Mouse (Mus musculus): ENCODE results near the gene Pde3b. TPM values are rescaled to one million over a fixed set of nuclear protein-coding genes. Genes with fewer than 3 reads are reported as not detected.

Pde3b gene
- polyA plus RNA-seq, 1 experiment from 2014 or later = 3.9 TPM

DNA sequence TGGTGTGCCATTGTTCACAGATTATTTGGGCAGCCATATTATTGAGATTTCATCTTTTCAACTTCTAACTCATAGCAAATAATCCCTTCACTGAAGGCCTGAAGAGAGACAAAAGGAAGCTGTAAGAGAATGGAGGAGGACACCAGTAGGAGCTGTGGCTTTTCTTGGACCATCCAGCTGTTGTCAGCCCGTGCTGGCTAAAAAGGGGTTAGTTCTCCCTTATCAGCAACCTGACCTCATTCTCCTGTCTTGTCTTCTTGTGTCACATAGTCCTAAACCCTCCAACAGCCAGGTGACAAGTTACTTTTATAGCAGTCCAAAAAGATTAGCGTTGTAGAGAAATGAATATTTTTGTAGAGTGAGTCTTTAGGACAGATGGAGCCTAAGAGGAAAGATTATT lies 57.4 kb downstream of the Pde3b start:
- no peak for ATAC-seq (ENCODE audit: low read depth)
- Histone ChIP-seq H3K27me3 (ENCODE audit: control insufficient read depth, insufficient read depth, low read depth, low read length) (no peaks in the 10 kb centered on the region), H3K4me2 (ENCODE audit: low read depth, low read length) (no peak overlapping the region), H3K9ac (ENCODE audit: low read length) (no peak overlapping the region), H3K27ac (ENCODE audit: low read length) (no peak overlapping the region), H3K9me3 (ENCODE audit: control insufficient read depth, low read length) (no peaks in the 10 kb centered on the region), H3K4me3 (ENCODE audit: low read length) (no peak overlapping the region), H3K4me1 (replicated peaks; ENCODE audit: control insufficient read depth, insufficient read depth, low read length) (no peaks in the 10 kb centered on the region), H3K36me3 (ENCODE audit: control insufficient read depth, insufficient read depth, low read length) (no peaks in the 10 kb centered on the region)
- WGBS = 36% methylated on average over 2 of the region's 2 CpGs

DNA sequence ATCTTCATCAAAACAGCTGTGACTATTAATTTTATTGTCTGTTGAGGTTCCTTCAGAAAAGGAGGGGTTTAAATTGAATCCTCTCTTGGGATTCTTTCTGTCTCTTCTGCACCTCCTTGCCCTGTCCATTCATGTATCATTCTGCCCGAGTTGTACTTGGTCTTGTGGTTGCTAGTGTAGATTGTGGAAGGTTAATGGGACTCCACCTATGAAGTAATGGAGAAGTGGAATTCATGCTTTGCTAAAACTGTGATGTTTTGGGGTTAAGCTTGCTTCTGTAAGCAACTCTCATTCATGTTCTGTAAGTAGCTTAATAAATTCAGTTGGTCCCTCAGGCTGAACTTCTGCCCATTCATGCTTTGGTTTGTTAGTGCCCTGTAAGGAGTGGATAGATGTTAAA lies 59.8 kb downstream of the Pde3b start:
- no peak for ATAC-seq (ENCODE audit: low read depth)
- no peaks in the 10 kb centered on the region for H3K4me1 ChIP-seq (replicated peaks; ENCODE audit: control insufficient read depth, insufficient read depth, low read length)
- H3K9ac ChIP-seq (ENCODE audit: low read length) = no peak overlapping the region
- H3K27ac ChIP-seq (ENCODE audit: low read length) = no peak overlapping the region
- H3K9me3 ChIP-seq (ENCODE audit: control insufficient read depth, low read length) = no peaks in the 10 kb centered on the region
- no peak overlapping the region for H3K4me2 ChIP-seq (ENCODE audit: low read depth, low read length)
- no peaks in the 10 kb centered on the region for H3K36me3 ChIP-seq (ENCODE audit: control insufficient read depth, insufficient read depth, low read length)
- H3K27me3 ChIP-seq (ENCODE audit: control insufficient read depth, insufficient read depth, low read depth, low read length) = no peaks in the 10 kb centered on the region
- 68% methylated on average over 1 of the region's 1 CpGs for WGBS
- no peak overlapping the region for H3K4me3 ChIP-seq (ENCODE audit: low read length)

DNA sequence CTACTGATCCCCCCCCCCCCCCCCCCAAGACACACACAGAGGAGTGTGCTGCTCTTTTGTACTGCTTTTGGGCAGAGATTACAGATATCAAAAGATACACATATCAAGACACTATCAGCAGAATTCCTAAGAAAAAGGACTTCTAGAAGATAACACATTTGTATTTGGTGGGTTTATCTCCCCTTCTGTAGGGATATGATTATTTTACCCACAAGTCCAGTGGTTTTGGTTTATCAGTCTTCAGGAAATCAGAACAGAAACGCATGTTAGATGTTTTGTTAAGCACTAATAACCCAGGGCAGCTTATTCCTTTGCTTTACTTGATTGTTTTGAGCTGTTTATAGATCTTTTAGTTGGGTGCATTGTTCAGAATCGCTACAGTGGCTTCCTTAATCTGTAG lies 62.8 kb downstream of the Pde3b start:
- H3K27ac ChIP-seq (ENCODE audit: low read length) = no peak overlapping the region
- no peak for ATAC-seq (ENCODE audit: low read depth)
- H3K9me3 ChIP-seq (ENCODE audit: control insufficient read depth, low read length) = no peaks in the 10 kb centered on the region
- no peak overlapping the region for H3K4me3 ChIP-seq (ENCODE audit: low read length)
- WGBS = 74% methylated on average over 2 of the region's 2 CpGs
- H3K9ac ChIP-seq (ENCODE audit: low read length) = no peak overlapping the region
- no peak overlapping the region for H3K4me2 ChIP-seq (ENCODE audit: low read depth, low read length)
- H3K27me3 ChIP-seq (ENCODE audit: control insufficient read depth, insufficient read depth, low read depth, low read length) = no peaks in the 10 kb centered on the region
- H3K36me3 ChIP-seq (ENCODE audit: control insufficient read depth, insufficient read depth, low read length) = no peaks in the 10 kb centered on the region
- H3K4me1 ChIP-seq (replicated peaks; ENCODE audit: control insufficient read depth, insufficient read depth, low read length) = no peaks in the 10 kb centered on the region

DNA sequence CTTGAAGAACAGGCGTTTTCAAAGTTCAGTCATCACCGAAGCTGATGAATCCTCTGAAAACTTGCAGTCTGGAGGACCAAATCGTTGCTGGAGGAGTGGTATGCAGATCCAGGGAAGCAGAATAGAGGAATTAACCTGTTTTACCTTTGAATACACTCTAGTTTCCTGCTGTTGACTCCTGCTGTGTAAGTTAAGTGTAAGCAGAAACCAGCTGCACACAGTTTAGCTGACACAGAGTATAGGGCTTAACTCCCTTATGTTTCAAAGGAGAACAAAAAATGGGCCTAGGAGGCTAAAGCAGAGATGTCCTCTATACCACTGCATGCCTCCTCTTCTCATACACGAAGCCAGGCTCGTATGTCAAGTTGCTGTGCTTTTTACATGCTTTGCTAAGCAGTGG lies 63.8 kb downstream of the Pde3b start:
- 60% methylated on average over 5 of the region's 5 CpGs for WGBS
- Histone ChIP-seq H3K27me3 (ENCODE audit: control insufficient read depth, insufficient read depth, low read depth, low read length) (no peaks in the 10 kb centered on the region), H3K4me1 (replicated peaks; ENCODE audit: control insufficient read depth, insufficient read depth, low read length) (no peaks in the 10 kb centered on the region), H3K36me3 (ENCODE audit: control insufficient read depth, insufficient read depth, low read length) (no peaks in the 10 kb centered on the region), H3K4me3 (ENCODE audit: low read length) (no peak overlapping the region), H3K9me3 (ENCODE audit: control insufficient read depth, low read length) (no peaks in the 10 kb centered on the region), H3K9ac (ENCODE audit: low read length) (no peak overlapping the region), H3K4me2 (ENCODE audit: low read depth, low read length) (no peak overlapping the region), H3K27ac (ENCODE audit: low read length) (no peak overlapping the region)
- ATAC-seq (ENCODE audit: low read depth) = no peak

DNA sequence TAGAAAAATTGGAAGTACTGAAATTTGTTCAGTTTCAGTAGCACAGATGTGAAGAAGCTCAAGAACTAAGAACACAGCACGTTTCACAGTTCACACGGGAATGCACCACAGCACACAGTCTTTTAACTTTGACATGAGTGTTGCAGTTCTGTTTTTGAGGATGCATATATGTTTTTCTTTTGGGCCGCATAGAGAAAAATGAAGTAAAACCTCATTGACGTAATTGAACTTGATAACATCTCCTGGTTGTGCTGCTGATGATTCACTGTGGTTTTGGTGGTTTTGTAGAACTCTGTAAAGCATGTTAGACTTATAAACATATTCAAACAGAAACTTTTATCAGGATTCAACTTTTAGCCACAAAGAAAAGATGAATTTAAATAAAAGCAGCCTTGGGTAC lies 64.7 kb downstream of the Pde3b start:
- H3K27ac ChIP-seq (ENCODE audit: low read length) = no peak overlapping the region
- no peak overlapping the region for H3K4me3 ChIP-seq (ENCODE audit: low read length)
- H3K36me3 ChIP-seq (ENCODE audit: control insufficient read depth, insufficient read depth, low read length) = no peaks in the 10 kb centered on the region
- H3K4me1 ChIP-seq (replicated peaks; ENCODE audit: control insufficient read depth, insufficient read depth, low read length) = no peaks in the 10 kb centered on the region
- H3K9me3 ChIP-seq (ENCODE audit: control insufficient read depth, low read length) = no peaks in the 10 kb centered on the region
- no peaks in the 10 kb centered on the region for H3K27me3 ChIP-seq (ENCODE audit: control insufficient read depth, insufficient read depth, low read depth, low read length)
- H3K9ac ChIP-seq (ENCODE audit: low read length) = no peak overlapping the region
- WGBS = 64% methylated on average over 4 of the region's 4 CpGs
- no peak overlapping the region for H3K4me2 ChIP-seq (ENCODE audit: low read depth, low read length)
- ATAC-seq (ENCODE audit: low read depth) = no peak

DNA sequence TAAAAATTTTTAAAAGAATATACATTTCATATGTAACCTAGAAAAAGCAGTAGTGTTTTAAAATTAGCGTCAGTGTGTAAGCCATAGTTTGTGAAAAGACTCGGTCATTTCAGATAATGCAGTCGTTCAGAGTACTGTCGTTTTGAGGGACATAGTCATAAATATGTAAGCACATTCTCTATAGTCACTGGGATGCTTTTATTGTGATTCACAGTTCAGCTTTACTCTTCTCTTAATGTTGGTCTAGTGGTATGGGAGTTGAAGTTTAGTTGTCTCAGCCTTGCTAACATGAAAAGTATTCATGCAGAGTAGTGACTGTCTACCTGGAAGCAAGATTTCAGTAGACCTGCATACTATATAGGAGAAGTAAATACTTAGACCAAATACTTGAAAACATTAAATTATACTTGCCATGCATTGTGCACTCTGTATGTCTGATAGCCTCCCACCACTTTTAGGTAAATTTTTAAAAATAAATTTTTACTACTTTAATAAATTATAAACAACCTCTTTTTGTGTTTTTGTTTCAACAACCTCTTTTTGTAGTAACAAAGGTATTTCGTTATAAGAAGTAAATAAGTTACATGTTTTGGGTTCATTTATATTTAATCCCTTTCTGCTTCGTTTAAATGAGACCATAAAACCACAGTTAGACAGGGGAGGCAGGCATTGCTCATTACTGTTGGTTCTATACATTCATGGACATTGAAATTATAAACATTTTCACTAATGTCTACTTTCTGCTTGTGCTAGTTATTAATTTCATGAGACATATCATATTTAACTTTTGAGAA lies 65.3 kb downstream of the Pde3b start:
- no peaks in the 10 kb centered on the region for H3K9me3 ChIP-seq (ENCODE audit: control insufficient read depth, low read length)
- WGBS = 68% methylated on average over 6 of the region's 6 CpGs
- H3K4me2 ChIP-seq (ENCODE audit: low read depth, low read length) = no peak overlapping the region
- no peaks in the 10 kb centered on the region for H3K27me3 ChIP-seq (ENCODE audit: control insufficient read depth, insufficient read depth, low read depth, low read length)
- no peak overlapping the region for H3K9ac ChIP-seq (ENCODE audit: low read length)
- no peaks in the 10 kb centered on the region for H3K36me3 ChIP-seq (ENCODE audit: control insufficient read depth, insufficient read depth, low read length)
- H3K27ac ChIP-seq (ENCODE audit: low read length) = no peak overlapping the region
- no peak for ATAC-seq (ENCODE audit: low read depth)
- no peak overlapping the region for H3K4me3 ChIP-seq (ENCODE audit: low read length)
- no peaks in the 10 kb centered on the region for H3K4me1 ChIP-seq (replicated peaks; ENCODE audit: control insufficient read depth, insufficient read depth, low read length)

DNA sequence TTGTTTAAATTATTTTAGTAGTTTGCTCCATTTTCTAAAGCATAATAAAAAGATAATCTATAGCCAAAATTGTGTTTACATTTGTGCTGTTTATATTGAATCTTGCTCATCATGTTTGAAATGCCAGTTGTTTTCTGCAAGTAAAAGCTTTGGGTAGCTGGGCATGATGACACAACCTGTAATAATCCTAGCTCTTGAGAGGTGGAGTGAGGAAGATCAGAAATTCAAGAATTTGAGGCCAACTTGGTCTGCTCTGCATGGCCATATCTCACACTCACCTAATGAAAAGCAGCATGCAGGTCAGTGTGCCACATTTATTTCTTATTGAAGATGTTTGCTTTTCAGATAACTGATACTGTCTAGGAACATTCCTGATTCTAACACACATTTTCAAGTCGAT lies 65.9 kb downstream of the Pde3b start:
- no peaks in the 10 kb centered on the region for H3K36me3 ChIP-seq (ENCODE audit: control insufficient read depth, insufficient read depth, low read length)
- WGBS = 22% methylated on average over 1 of the region's 1 CpGs
- no peak for ATAC-seq (ENCODE audit: low read depth)
- no peak overlapping the region for H3K4me2 ChIP-seq (ENCODE audit: low read depth, low read length)
- no peak overlapping the region for H3K27ac ChIP-seq (ENCODE audit: low read length)
- no peaks in the 10 kb centered on the region for H3K27me3 ChIP-seq (ENCODE audit: control insufficient read depth, insufficient read depth, low read depth, low read length)
- H3K9ac ChIP-seq (ENCODE audit: low read length) = no peak overlapping the region
- H3K4me3 ChIP-seq (ENCODE audit: low read length) = no peak overlapping the region
- no peaks in the 10 kb centered on the region for H3K9me3 ChIP-seq (ENCODE audit: control insufficient read depth, low read length)
- no peaks in the 10 kb centered on the region for H3K4me1 ChIP-seq (replicated peaks; ENCODE audit: control insufficient read depth, insufficient read depth, low read length)

DNA sequence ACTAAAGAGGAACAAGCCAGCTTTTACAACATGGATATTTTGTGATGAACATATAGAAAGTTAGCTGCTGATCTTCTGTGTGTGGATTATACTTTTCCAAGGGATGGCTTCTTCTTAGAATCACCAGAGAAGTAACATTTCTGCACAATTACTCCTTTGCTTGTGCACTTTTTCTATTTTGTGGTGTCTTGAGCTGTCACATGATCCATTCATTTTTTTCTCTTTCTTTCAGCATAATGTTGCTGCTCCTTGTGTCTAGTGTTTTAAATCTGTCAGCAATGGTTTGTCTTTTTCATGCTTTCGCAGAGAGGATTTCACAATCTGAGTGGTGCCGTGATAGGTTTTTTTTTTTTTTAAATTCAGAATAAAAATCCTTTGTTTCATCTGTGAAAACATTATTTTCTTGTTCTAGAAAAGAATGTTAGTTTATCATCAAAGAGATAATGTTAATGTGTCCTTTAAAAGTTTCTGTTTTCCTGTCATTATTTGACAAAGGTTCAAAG lies 66.4 kb downstream of the Pde3b start:
- Histone ChIP-seq H3K27me3 (ENCODE audit: control insufficient read depth, insufficient read depth, low read depth, low read length) (no peaks in the 10 kb centered on the region), H3K27ac (ENCODE audit: low read length) (no peak overlapping the region), H3K4me1 (replicated peaks; ENCODE audit: control insufficient read depth, insufficient read depth, low read length) (no peaks in the 10 kb centered on the region), H3K9ac (ENCODE audit: low read length) (no peak overlapping the region), H3K4me3 (ENCODE audit: low read length) (no peak overlapping the region), H3K4me2 (ENCODE audit: low read depth, low read length) (no peak overlapping the region), H3K9me3 (ENCODE audit: control insufficient read depth, low read length) (no peaks in the 10 kb centered on the region), H3K36me3 (ENCODE audit: control insufficient read depth, insufficient read depth, low read length) (no peaks in the 10 kb centered on the region)
- no peak for ATAC-seq (ENCODE audit: low read depth)
- WGBS = 60% methylated on average over 2 of the region's 2 CpGs

DNA sequence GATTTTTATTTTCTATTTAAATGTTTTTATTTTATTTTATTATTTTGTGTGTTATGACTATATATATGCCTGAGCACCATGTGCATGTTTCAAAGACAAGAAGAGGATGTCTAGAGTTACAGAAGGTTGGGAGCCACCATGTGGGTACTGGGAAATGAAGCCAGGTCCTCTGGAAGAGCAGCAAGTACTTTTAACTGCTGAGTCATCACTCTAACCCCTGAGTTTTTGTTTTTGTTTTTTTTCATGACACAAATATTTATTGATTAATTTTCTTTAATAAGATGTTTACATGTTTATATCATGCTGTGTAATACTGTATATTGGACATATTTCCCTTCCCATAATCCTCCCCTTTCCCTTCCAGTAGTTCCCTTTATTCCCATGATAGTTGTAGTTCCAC lies 77.5 kb downstream of the Pde3b start:
- H3K27ac ChIP-seq (ENCODE audit: low read length) = no peak overlapping the region
- no peaks in the 10 kb centered on the region for H3K4me1 ChIP-seq (replicated peaks; ENCODE audit: control insufficient read depth, insufficient read depth, low read length)
- no peak overlapping the region for H3K4me3 ChIP-seq (ENCODE audit: low read length)
- no peaks in the 10 kb centered on the region for H3K36me3 ChIP-seq (ENCODE audit: control insufficient read depth, insufficient read depth, low read length)
- no peaks in the 10 kb centered on the region for H3K9me3 ChIP-seq (ENCODE audit: control insufficient read depth, low read length)
- ATAC-seq (ENCODE audit: low read depth) = no peak
- no peak overlapping the region for H3K9ac ChIP-seq (ENCODE audit: low read length)
- H3K4me2 ChIP-seq (ENCODE audit: low read depth, low read length) = no peak overlapping the region
- H3K27me3 ChIP-seq (ENCODE audit: control insufficient read depth, insufficient read depth, low read depth, low read length) = no peaks in the 10 kb centered on the region

DNA sequence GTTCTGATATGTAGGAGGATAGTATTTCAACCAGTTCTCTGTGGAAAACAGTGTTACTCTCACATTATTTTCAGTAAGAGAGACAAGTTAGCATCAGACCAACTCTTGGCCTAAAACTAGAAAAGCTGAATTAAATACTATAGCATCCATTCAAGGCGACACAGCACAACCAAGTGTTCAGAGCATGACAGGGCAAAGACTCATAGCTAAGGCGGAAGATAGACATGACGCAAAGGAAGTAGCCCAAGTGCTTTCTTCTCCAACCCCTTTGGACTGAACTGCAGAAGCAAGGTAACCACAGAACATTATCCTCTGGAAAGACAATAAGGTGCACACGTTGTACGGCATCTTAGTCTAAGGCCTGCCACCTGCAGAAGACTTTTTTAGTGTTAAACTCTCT lies 79.0 kb downstream of the Pde3b start:
- H3K27ac ChIP-seq (ENCODE audit: low read length) = no peak overlapping the region
- no peaks in the 10 kb centered on the region for H3K27me3 ChIP-seq (ENCODE audit: control insufficient read depth, insufficient read depth, low read depth, low read length)
- no peak overlapping the region for H3K4me3 ChIP-seq (ENCODE audit: low read length)
- ATAC-seq (ENCODE audit: low read depth) = no peak
- no peaks in the 10 kb centered on the region for H3K4me1 ChIP-seq (replicated peaks; ENCODE audit: control insufficient read depth, insufficient read depth, low read length)
- WGBS = 90% methylated on average over 5 of the region's 5 CpGs
- H3K9me3 ChIP-seq (ENCODE audit: control insufficient read depth, low read length) = no peaks in the 10 kb centered on the region
- H3K9ac ChIP-seq (ENCODE audit: low read length) = no peak overlapping the region
- no peaks in the 10 kb centered on the region for H3K36me3 ChIP-seq (ENCODE audit: control insufficient read depth, insufficient read depth, low read length)
- no peak overlapping the region for H3K4me2 ChIP-seq (ENCODE audit: low read depth, low read length)

Data from lung, embryonic 16.5 days (tissue).